Mouse (Mus musculus) limb, embryonic 14.5 days (tissue): ENCODE results near the gene Arhgdig. TPM values are rescaled to one million over a fixed set of nuclear protein-coding genes. Genes with fewer than 3 reads are reported as not detected.

ENCODE experiments used
- ATAC-seq: fragments of 200-750 bp; cut with Nextera tagmentation; 2 replicates; pipeline ENCODE4 v1.8.0; 2017; ENCODE audit warnings: low read depth, moderate number of reproducible peaks, moderate TSS enrichment; ENCODE audit not compliant: low FRiP score
- DNase-seq: peaks from one replicate; pipeline ENCODE4 v3.0.0-alpha.2; 2015; ENCODE audit warnings: low spot score
- H3K27ac ChIP-seq: fragments of 300-500 bp; sonication (generic); replicated peaks from 2 replicates; pipeline ENCODE4 v1.5.1; 2014; ENCODE audit warnings: low read depth, mild to moderate bottlenecking, low read length, moderate library complexity, mixed read lengths
- H3K27me3 ChIP-seq: fragments of 300-500 bp; sonication (generic); 2 replicates; pipeline ENCODE4 v1.6.1; 2014; ENCODE audit warnings: low read length, mixed read lengths; ENCODE audit not compliant: control insufficient read depth, insufficient read depth
- H3K36me3 ChIP-seq: fragments of 300-500 bp; sonication (generic); 2 replicates; pipeline ENCODE4 v1.6.1; 2014; ENCODE audit warnings: mild to moderate bottlenecking, low read length, moderate library complexity, mixed read lengths; ENCODE audit not compliant: control insufficient read depth, insufficient read depth
- H3K4me1 ChIP-seq: fragments of 300-500 bp; sonication (generic); 2 replicates; pipeline ENCODE4 v1.6.1; 2014; ENCODE audit warnings: antibody characterized with exemption, low read length, mixed read lengths; ENCODE audit not compliant: control insufficient read depth, insufficient read depth
- H3K4me2 ChIP-seq: fragments of 300-500 bp; sonication (generic); replicated peaks from 2 replicates; pipeline ENCODE4 v1.6.1; 2014; ENCODE audit warnings: low read depth, mild to moderate bottlenecking, low read length, moderate library complexity; ENCODE audit not compliant: severe bottlenecking
- H3K4me3 ChIP-seq: fragments of 300-500 bp; sonication (generic); replicated peaks from 2 replicates; pipeline ENCODE4 v1.5.1; 2014; ENCODE audit warnings: low read length
- H3K9ac ChIP-seq: fragments of 300-500 bp; sonication (generic); 2 replicates; pipeline ENCODE4 v1.6.1; 2014; ENCODE audit warnings: mild to moderate bottlenecking, low read depth, low read length, moderate library complexity; ENCODE audit not compliant: severe bottlenecking
- H3K9me3 ChIP-seq: fragments of 300-500 bp; sonication (generic); 2 replicates; pipeline ENCODE4 v1.6.1; 2016; ENCODE audit warnings: low read length; ENCODE audit not compliant: control insufficient read depth
- POLR2A ChIP-seq: fragments of 200-500 bp; IDR thresholded peaks from 2 replicates; pipeline ENCODE4 v1.8.0; 2012; ENCODE audit warnings: inconsistent platforms, mild to moderate bottlenecking, moderate library complexity, borderline replicate concordance; ENCODE audit not compliant: insufficient read depth, insufficient read length; ENCODE audit errors: extremely low read depth
- WGBS: fragments of 180-500 bp; shearing (Covaris S2); extraction: QIAGEN DNeasy Blood & Tissue Kit; methylation state at CpG from one replicate; pipeline ENCODE4 v1.1.7; 2014; 5-methylcytosine and 5-hydroxymethylcytosine counted together
- polyA plus RNA-seq, 2 experiments: library from polyadenylated mRNA; depleted of rRNA in 1 of 2; stranded (reverse) in 1 of 2; unstranded in 1 of 2; fragments of >200 nt; fragmentation: Nextera tagmentation in 1 of 2; extraction: Ambion mirVana in 1 of 2; gene quantifications; 2 replicates each; pipeline versions ENCODE4 v1.2.1 to v1.2.3; 2012 to 2014

Arhgdig gene
- polyA plus RNA-seq, 2 experiments: 7.0 to 10.0 TPM

DNA sequence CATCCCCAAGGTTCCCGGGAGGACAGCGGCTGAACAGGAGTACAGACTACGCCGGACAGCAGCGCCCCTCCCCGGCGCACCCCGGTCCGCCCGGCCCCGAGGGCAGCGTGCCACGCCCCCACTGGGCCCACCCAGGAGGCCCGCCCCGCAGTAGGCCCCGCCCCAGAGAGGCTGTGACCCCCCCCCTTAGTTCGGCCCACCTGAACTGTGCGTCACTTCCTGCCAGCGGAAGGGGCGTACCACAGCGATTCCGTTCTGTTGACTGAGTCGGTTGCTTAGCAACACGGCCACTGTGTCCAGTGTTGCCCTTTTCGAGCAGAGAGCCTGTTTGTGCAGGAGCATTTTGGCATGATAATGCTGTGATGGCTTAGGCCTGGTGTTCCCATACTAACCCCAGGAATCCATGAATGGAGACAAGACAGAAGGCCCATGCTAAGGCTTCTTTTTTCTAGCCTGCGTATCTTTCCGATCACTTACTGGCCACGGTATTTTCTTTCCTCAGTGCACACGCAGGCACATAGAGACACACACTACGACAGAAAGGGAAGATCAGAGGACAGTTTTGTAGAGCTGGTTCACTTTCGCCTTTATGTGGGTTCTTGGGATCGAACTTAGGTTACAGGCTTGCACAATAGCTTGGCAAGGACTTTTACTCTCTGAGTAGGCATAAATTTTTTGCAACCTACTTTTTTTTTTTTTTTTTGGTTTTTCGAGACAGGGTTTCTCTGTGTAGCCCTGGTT, 36.7 kb upstream of the Arhgdig start, which contains the start of gene Fam234a:
TSS of gene Fam234a (minus strand) at position 142 of the 741 bp plus-strand sequence.
- Histone ChIP-seq H3K4me1 (peaks cover 3% of the 10 kb centered on the region; the same call in 1 of the 2 replicates), H3K9me3 (no peaks in the 10 kb centered on the region), H3K36me3 (no peaks in the 10 kb centered on the region), H3K9ac (peak within 1 kb of the TSS; percentile 58), H3K27me3 (no peaks in the 10 kb centered on the region), H3K4me3 (peak within 1 kb of the TSS; percentile 62), H3K4me2 (peak within 1 kb of the TSS; percentile 56), H3K27ac (peak within 1 kb of the TSS; percentile 85)
- WGBS: 15% methylated on average over 22 of the region's 33 CpGs
- DNase-seq (peak; percentile 97), ATAC-seq (peak; percentile 97)
- no peak for TF ChIP-seq POLR2A

DNA sequence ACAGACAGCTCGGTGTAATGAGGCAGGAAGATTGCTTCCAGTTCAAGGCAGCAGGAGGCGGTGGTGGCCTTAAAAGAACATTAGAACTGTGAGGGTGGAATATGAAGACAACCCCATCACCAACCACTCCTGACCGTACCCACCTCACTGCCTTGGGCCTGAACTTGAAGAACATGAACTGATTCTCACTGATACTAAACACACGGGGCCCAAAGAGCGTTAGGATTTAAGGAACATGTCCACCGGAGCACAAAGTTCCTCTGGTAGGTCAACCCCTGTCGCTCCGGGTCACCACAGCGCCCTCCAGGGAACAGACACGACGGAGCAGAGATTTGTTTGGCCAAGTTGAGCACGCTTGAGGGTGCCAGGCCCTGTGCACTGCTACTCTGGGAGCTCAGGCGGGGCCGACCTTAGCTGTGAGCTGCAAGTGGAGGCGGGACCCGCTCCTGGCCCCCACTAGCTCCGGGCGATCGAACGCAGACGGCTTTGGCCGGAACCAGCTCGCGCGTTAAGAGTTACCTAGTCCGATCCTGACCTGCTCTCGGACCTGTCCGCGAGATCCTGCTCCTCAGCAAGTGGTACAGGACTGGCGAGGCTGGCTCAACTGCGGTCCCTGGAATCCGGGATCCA, 36.0 kb upstream of the Arhgdig start:
- DNase-seq (peak; percentile 58), ATAC-seq (peak; percentile 5)
- peak overlapping the region; percentile 40 for H3K27ac ChIP-seq
- peak overlapping the region; percentile 62 for H3K4me3 ChIP-seq
- H3K36me3 ChIP-seq: no peaks in the 10 kb centered on the region
- H3K4me1 ChIP-seq: peaks cover 3% of the 10 kb centered on the region; the same call in 1 of the 2 replicates
- H3K4me2 ChIP-seq: peak overlapping the region; percentile 56
- H3K9ac ChIP-seq: peak overlapping the region; percentile 58
- WGBS: 1% methylated on average over 25 of the region's 32 CpGs
- H3K9me3 ChIP-seq: no peaks in the 10 kb centered on the region
- TF ChIP-seq POLR2A: 0 out of 2 replicates have a peak, but pooled peaks have one; percentile 47
- no peaks in the 10 kb centered on the region for H3K27me3 ChIP-seq

DNA sequence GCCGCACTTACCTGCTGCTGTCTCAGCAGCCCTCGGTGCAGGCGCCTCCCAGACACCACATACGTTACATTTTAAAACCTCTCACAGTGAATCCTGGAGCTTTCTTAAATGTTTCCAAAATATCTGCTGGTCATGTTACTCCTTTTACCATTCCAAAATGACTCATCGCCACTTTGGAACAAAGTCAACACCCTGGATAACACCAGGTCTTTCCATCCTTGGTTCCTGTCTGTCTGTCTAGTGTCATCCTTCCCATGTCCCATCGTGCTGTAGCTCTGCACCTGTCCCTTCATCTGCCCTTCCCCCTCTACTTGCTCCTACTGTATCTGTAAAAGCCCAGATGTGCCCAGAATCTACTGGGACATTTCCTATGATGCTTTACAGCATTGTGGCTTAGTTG, 33.4 kb upstream of the Arhgdig start:
- TF ChIP-seq POLR2A: no peak
- DNase-seq (no peak), ATAC-seq (no peak)
- Histone ChIP-seq H3K9me3 (no peaks in the 10 kb centered on the region), H3K27me3 (no peaks in the 10 kb centered on the region), H3K36me3 (no peaks in the 10 kb centered on the region), H3K4me2 (no peak overlapping the region), H3K9ac (no peak overlapping the region), H3K4me3 (no peak overlapping the region), H3K4me1 (peaks cover 5% of the 10 kb centered on the region; the same call in 1 of the 2 replicates), H3K27ac (no peak overlapping the region)
- WGBS: 82% methylated on average over 6 of the region's 6 CpGs

DNA sequence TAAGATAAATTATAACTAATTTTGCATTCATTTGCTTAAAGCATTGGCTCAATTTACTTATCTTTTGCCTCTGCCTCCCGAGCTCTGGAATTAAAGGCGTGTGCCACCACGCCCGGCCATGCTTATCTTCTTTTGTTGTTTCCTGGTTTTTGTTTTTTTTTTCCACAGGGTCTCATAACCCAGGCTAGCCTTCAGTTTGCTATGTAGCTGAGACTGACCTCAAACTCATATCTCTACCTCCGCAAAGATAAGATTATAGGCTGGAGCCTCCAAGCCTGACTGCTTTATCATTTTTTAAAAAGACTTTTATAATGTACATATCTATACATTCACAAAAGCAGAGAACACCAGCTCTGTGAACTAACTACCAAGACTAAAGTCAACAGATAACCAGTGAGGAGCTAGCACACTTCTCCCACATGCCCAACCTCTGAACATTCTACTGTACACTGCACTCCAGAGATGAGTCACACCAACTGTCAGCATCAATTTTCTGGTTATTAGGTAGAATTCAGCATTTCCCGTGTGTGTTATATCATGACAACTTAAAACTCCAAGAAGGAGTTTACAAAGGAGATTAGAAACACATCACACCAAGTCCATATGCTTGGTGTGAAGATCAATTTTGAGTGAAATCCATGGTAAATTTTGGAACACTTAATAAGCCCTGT, 32.7 kb upstream of the Arhgdig start:
- Histone ChIP-seq H3K4me2 (no peak overlapping the region), H3K27ac (no peak overlapping the region), H3K4me3 (no peak overlapping the region), H3K36me3 (no peaks in the 10 kb centered on the region), H3K9me3 (no peaks in the 10 kb centered on the region), H3K9ac (no peak overlapping the region), H3K27me3 (no peaks in the 10 kb centered on the region), H3K4me1 (peaks cover 9% of the 10 kb centered on the region)
- WGBS: 86% methylated on average over 6 of the region's 6 CpGs
- no peak for DNase-seq
- no peak for TF ChIP-seq POLR2A
- ATAC-seq: no peak

DNA sequence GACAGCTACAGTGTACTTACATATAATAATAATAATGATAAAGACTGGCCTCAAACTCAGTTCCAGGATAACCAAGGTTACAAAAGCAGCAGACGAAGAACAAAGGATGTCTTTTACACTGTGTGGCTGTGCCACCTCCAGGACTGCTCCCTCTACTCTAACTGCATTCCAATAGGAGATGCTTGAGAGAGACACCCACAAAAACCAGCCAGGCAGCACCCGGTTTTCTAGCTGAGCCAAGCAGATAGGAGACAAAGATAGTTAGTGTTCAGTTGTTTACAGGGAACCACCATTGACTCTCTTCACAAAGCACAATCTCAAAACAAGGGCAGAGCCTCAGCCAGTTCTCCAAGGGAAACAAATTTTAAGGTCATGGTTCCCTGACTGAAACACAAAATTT, 32.0 kb upstream of the Arhgdig start:
- ATAC-seq (no peak), DNase-seq (no peak)
- no peaks in the 10 kb centered on the region for H3K27me3 ChIP-seq
- H3K4me1 ChIP-seq: peaks cover 13% of the 10 kb centered on the region
- no peak overlapping the region for H3K27ac ChIP-seq
- no peak for TF ChIP-seq POLR2A
- H3K9me3 ChIP-seq: no peaks in the 10 kb centered on the region
- H3K9ac ChIP-seq: no peak overlapping the region
- no peaks in the 10 kb centered on the region for H3K36me3 ChIP-seq
- no peak overlapping the region for H3K4me2 ChIP-seq
- WGBS: 80% methylated on average over 2 of the region's 2 CpGs
- H3K4me3 ChIP-seq: no peak overlapping the region
